Comparison of ENCODE assay signal across 30 mouse cellular contexts in genomic region chr6:88254082-88254481, GRCm38 (mm10). TPM values are rescaled to one million over a fixed set of nuclear protein-coding genes. Genes with fewer than 3 reads are reported as not detected.
DNase-seq lines count a peak whose midpoint lies in the region; ATAC-seq and TF ChIP-seq lines count a peak whose summit lies in the region.
"Had no signal": no experiment of that assay in that cellular context is flagged by ENCODE, and none has a peak within 500 bp of the region (broad histone marks: within the 10 kb centered on the region; RNA-seq: fewer than 3 reads in every experiment).

No protein-coding gene starts in this region.

- no peak overlapping the region for H3K4me2 ChIP-seq in liver, embryonic 15.5 days
- H3K4me2 ChIP-seq: hindbrain, embryonic 15.5 days; limb, embryonic 13.5 days; midbrain, embryonic 12.5 days; neural tube, embryonic 12.5 days had no signal

- H3K4me1 ChIP-seq in MEL (ENCODE audit: control insufficient read depth in 1 of 2, insufficient read depth in 2 of 2, low read length in 2 of 2): peaks cover 36 to 71% of the 10 kb centered on the region in 2 experiments
- peaks cover 75% of the 10 kb centered on the region for H3K4me1 ChIP-seq in liver, embryonic 15.5 days (replicated peaks)
- H3K4me1 ChIP-seq in thymus, adult 2 months (replicated peaks; ENCODE audit: control insufficient read depth, insufficient read depth, low read length): no peaks in the 10 kb centered on the region
- H3K4me1 ChIP-seq: hindbrain, embryonic 15.5 days; limb, embryonic 13.5 days; midbrain, embryonic 12.5 days; neural tube, embryonic 12.5 days had no signal

- ATAC-seq in liver, embryonic 15.5 days (ENCODE audit: insufficient read depth): peak; percentile 37
- ATAC-seq in megakaryocyte-erythroid progenitor cell, adult 5-6 weeks (replicated peaks; ENCODE audit: low FRiP score, low TSS enrichment, poor library complexity, severe bottlenecking): peak; percentile 8; the same call in 1 of the 2 replicates
- ATAC-seq: intestine, embryonic 16.5 days had no signal

- H3K4me3 ChIP-seq in MEL (ENCODE audit: control insufficient read depth in 1 of 2, insufficient read depth in 1 of 2, low read depth in 2 of 2, low read length in 2 of 2): no peak overlapping the region
- H3K4me3 ChIP-seq in liver, embryonic 15.5 days (replicated peaks): no peak overlapping the region
- no peak overlapping the region for H3K4me3 ChIP-seq in thymus, adult 2 months (ENCODE audit: control insufficient read depth, insufficient read depth, low read length)
- H3K4me3 ChIP-seq: hindbrain, embryonic 15.5 days; limb, embryonic 13.5 days; midbrain, embryonic 12.5 days; neural tube, embryonic 12.5 days had no signal

- no peaks in the 10 kb centered on the region for H3K27me3 ChIP-seq in MEL (ENCODE audit: control insufficient read depth in 1 of 2, insufficient read depth in 2 of 2, low read length in 2 of 2)
- H3K27me3 ChIP-seq in liver, embryonic 15.5 days: no peaks in the 10 kb centered on the region
- no peaks in the 10 kb centered on the region for H3K27me3 ChIP-seq in thymus, adult 2 months (ENCODE audit: control insufficient read depth, insufficient read depth, low read length)
- H3K27me3 ChIP-seq: hindbrain, embryonic 15.5 days; limb, embryonic 13.5 days; midbrain, embryonic 12.5 days; neural tube, embryonic 12.5 days had no signal

- TF ChIP-seq EP300 in MEL (IDR thresholded peaks at IDR 0.05; ENCODE audit: low read depth in 1 of 2, low read length in 2 of 2): peak; percentile 77 to 85

- WGBS in liver, embryonic 15.5 days (ENCODE audit: insufficient replicate concordance): 6% methylated on average over 6 of the region's 6 CpGs
- 83% methylated on average over 6 of the region's 6 CpGs for WGBS in thymus, adult 2 months

- DNase-seq in MEL (ENCODE audit: low read depth, low spot score) (peak; percentile 48), liver (peak; percentile 63)
- DNase-seq in urinary bladder, postnatal 4 days (ENCODE audit: low spot score in 2 of 2): no peak
- no peak for DNase-seq in cerebellum, postnatal 10 days
- DNase-seq in thymus, adult 2 months: no peak
- DNase-seq: adrenal gland, postnatal 14 days; cerebellum, adult 8-10 months; heart, postnatal 4 days; kidney, postnatal 36 days; layer of hippocampus, postnatal 36 days; lung, postnatal 4 days; retina, postnatal 1 day; right cerebral cortex, postnatal 25 days; spleen, adult 18-20 months had no signal

- no peaks in the 10 kb centered on the region for H3K9me3 ChIP-seq in MEL (replicated peaks; ENCODE audit: insufficient read depth, low read length)
- no peaks in the 10 kb centered on the region for H3K9me3 ChIP-seq in liver, embryonic 15.5 days (replicated peaks)
- H3K9me3 ChIP-seq: hindbrain, embryonic 15.5 days; limb, embryonic 13.5 days; midbrain, embryonic 12.5 days; neural tube, embryonic 12.5 days had no signal

- TF ChIP-seq POLR2A in MEL (IDR thresholded peaks at IDR 0.05; ENCODE audit: control insufficient read depth in 1 of 2, insufficient read depth in 1 of 2, low read depth in 1 of 2, low read length in 2 of 2, poor library complexity in 1 of 2): no peak
- TF ChIP-seq POLR2A in thymus, adult 2 months (IDR thresholded peaks at IDR 0.05; ENCODE audit: control insufficient read depth, extremely low read depth, insufficient read depth, low read length, poor library complexity): no peak

- TF ChIP-seq RAD21 in MEL (IDR thresholded peaks at IDR 0.05; ENCODE audit: low read depth, low read length): no peak

- H3K9ac ChIP-seq in MEL (ENCODE audit: control insufficient read depth, low read depth, low read length, poor library complexity, severe bottlenecking): no peak overlapping the region; the same call in 1 of the 2 replicates
- H3K9ac ChIP-seq in liver, embryonic 15.5 days: no peak overlapping the region
- H3K9ac ChIP-seq: hindbrain, embryonic 15.5 days; limb, embryonic 13.5 days; midbrain, embryonic 12.5 days; neural tube, embryonic 12.5 days had no signal

- peak overlapping the region; percentile 78 for H3K27ac ChIP-seq in MEL (ENCODE audit: control insufficient read depth, low read depth, low read length)
- 0 out of 2 replicates have a peak overlapping the region, but pooled peaks have one; percentile 49 for H3K27ac ChIP-seq in liver, embryonic 15.5 days (replicated peaks)
- H3K27ac ChIP-seq in thymus, adult 2 months (ENCODE audit: control insufficient read depth, insufficient read depth, low read length): no peak overlapping the region
- H3K27ac ChIP-seq: hindbrain, embryonic 15.5 days; limb, embryonic 13.5 days; midbrain, embryonic 12.5 days; neural tube, embryonic 12.5 days had no signal

- H3K36me3 ChIP-seq in MEL (ENCODE audit: control insufficient read depth in 1 of 2, insufficient read depth in 2 of 2, low read length in 2 of 2): peaks cover 0 to 47% of the 10 kb centered on the region in 2 experiments; a peak in 2 of 4 replicates
- peaks cover 9% of the 10 kb centered on the region; the same call in 1 of the 2 replicates for H3K36me3 ChIP-seq in liver, embryonic 15.5 days (replicated peaks)
- peaks cover 7% of the 10 kb centered on the region; the same call in 1 of the 2 replicates for H3K36me3 ChIP-seq in thymus, adult 2 months (ENCODE audit: control insufficient read depth, insufficient read depth, low read length)
- H3K36me3 ChIP-seq: hindbrain, embryonic 15.5 days had no signal

- H3K79me2 ChIP-seq in MEL (ENCODE audit: control insufficient read depth, insufficient read depth, low read length, poor library complexity): no peaks in the 10 kb centered on the region

- TF ChIP-seq CTCF in MEL (IDR thresholded peaks at IDR 0.05 in 2 of 3, conservative IDR thresholded peaks at IDR 0.05 in 1 of 3; ENCODE audit: control insufficient read depth in 1 of 3, insufficient read depth in 1 of 3, low read depth in 2 of 3, low read length in 3 of 3, poor library complexity in 1 of 3, severe bottlenecking in 1 of 3): no peak
- no peak for TF ChIP-seq CTCF in thymus, adult 2 months (IDR thresholded peaks at IDR 0.05; ENCODE audit: borderline replicate concordance, control insufficient read depth, extremely low read depth, insufficient read depth, low read length, poor library complexity)

TF ChIP-seq in MEL, 35 proteins besides CTCF, POLR2A, EP300 and RAD21 (continues in another document):
- TF ChIP-seq TBP (IDR thresholded peaks at IDR 0.05; ENCODE audit: low read depth, low read length): no peak
- no peak for TF ChIP-seq SMC3 (IDR thresholded peaks at IDR 0.05; ENCODE audit: low read depth, low read length)
- TF ChIP-seq ZKSCAN1 (IDR thresholded peaks at IDR 0.05; ENCODE audit: low read depth, low read length): no peak
- TF ChIP-seq NELFE (IDR thresholded peaks at IDR 0.05; ENCODE audit: low read depth, low read length): no peak
- TF ChIP-seq GABPA (IDR thresholded peaks at IDR 0.05; ENCODE audit: low read depth, low read length): no peak
- TF ChIP-seq TCF12 (IDR thresholded peaks at IDR 0.05; ENCODE audit: low read depth, low read length): peak; percentile 84
- TF ChIP-seq KAT2A (conservative IDR thresholded peaks at IDR 0.05; ENCODE audit: low read depth, low read length): no peak
- TF ChIP-seq MAX (IDR thresholded peaks at IDR 0.05; ENCODE audit: low read length): no peak
- TF ChIP-seq CHD1 (IDR thresholded peaks at IDR 0.05; ENCODE audit: low read depth, low read length): no peak
- TF ChIP-seq HCFC1 (IDR thresholded peaks at IDR 0.05; ENCODE audit: low read depth, low read length): no peak
- TF ChIP-seq MAZ (IDR thresholded peaks at IDR 0.05; ENCODE audit: low read depth, low read length): 0 out of 2 replicates have a peak, but pooled peaks have one; percentile 14
- TF ChIP-seq ZC3H11A (IDR thresholded peaks at IDR 0.05; ENCODE audit: low read depth, low read length): no peak
- TF ChIP-seq MYC (IDR thresholded peaks at IDR 0.05; ENCODE audit: low read depth, low read length): no peak
- no peak for TF ChIP-seq ELF1 (IDR thresholded peaks at IDR 0.05; ENCODE audit: low read depth, low read length)
- peak; percentile 61 for TF ChIP-seq GATA1 (IDR thresholded peaks at IDR 0.05; ENCODE audit: low read depth, low read length)
- TF ChIP-seq BHLHE40 (IDR thresholded peaks at IDR 0.05; ENCODE audit: borderline replicate concordance, low read depth, low read length): 0 out of 2 replicates have a peak, but pooled peaks have one; percentile 11
- TF ChIP-seq MYB (IDR thresholded peaks at IDR 0.05; ENCODE audit: low read depth, low read length): no peak
- no peak for TF ChIP-seq ZNF384 (IDR thresholded peaks at IDR 0.05; ENCODE audit: low read depth, low read length)
- no peak for TF ChIP-seq JUND (IDR thresholded peaks at IDR 0.05; ENCODE audit: low read depth, low read length)
- TF ChIP-seq SIN3A (IDR thresholded peaks at IDR 0.05; ENCODE audit: low read length): peak; percentile 57
- no peak for TF ChIP-seq POLR2AphosphoS2 (IDR thresholded peaks at IDR 0.05; ENCODE audit: low read length)
- no peak for TF ChIP-seq MXI1 (IDR thresholded peaks at IDR 0.05; ENCODE audit: low read depth, low read length)
- no peak for TF ChIP-seq USF1 (IDR thresholded peaks at IDR 0.05; ENCODE audit: low read depth, low read length)
- no peak for TF ChIP-seq MEF2A (IDR thresholded peaks at IDR 0.05; ENCODE audit: extremely low read depth, insufficient replicate concordance, low read depth, low read length, poor library complexity, severe bottlenecking)
- TF ChIP-seq MAFK (IDR thresholded peaks at IDR 0.05; ENCODE audit: borderline replicate concordance, low read depth, low read length): no peak
- TF ChIP-seq USF2 (IDR thresholded peaks at IDR 0.05; ENCODE audit: borderline replicate concordance in 1 of 2, insufficient read depth in 1 of 2, low read depth in 1 of 2, low read length in 2 of 2): no peak
- peak; percentile 62 for TF ChIP-seq ETS1 (IDR thresholded peaks at IDR 0.05; ENCODE audit: low read depth, low read length)
- no peak for TF ChIP-seq UBTF (IDR thresholded peaks at IDR 0.05; ENCODE audit: borderline replicate concordance, insufficient read depth, low read depth, low read length)
- TF ChIP-seq CHD2 (IDR thresholded peaks at IDR 0.05; ENCODE audit: low read length): no peak
- TF ChIP-seq E2F4 (IDR thresholded peaks at IDR 0.05; ENCODE audit: borderline replicate concordance, low read depth, low read length): no peak
- TF ChIP-seq POLR2AphosphoS5 (IDR thresholded peaks at IDR 0.05; ENCODE audit: borderline replicate concordance, low read depth, low read length): no peak

RNA-seq across cellular contexts. Expression of gene Dnajb8, which starts 32.0 kb away (rescaled TPM):
- total RNA-seq in MEL (2012; rRNA removed): not detected in 2 replicates
- not detected for polyA plus RNA-seq in MEL (2012; ENCODE audit: insufficient read depth in 1 of 2, insufficient read length in 2 of 2, low read depth in 1 of 2, low replicate concordance in 2 of 2, missing spikeins in 1 of 2)
- not detected in 2 replicates for polyA plus RNA-seq in liver, embryonic 15.5 days (2015; fragmentation: Nextera tagmentation; extraction: Ambion mirVana)
- not detected in 2 replicates for total RNA-seq in megakaryocyte-erythroid progenitor cell, adult 5-6 weeks (2014; fragmentation: Nextera tagmentation)
- not detected in 2 replicates for total RNA-seq in megakaryocyte-erythroid progenitor cell, adult 5-6 weeks (2017)
- not detected in 2 replicates for polyA plus RNA-seq in thymus, adult 2 months (2012; rRNA removed)
- total RNA-seq: adrenal gland, postnatal 14 days; gastrocnemius, adult 18-20 months; gastrocnemius, postnatal 4 days; heart, postnatal 4 days; layer of hippocampus, adult 8-10 months; layer of hippocampus, postnatal 36 days; left cerebral cortex, postnatal 14 days had no signal
- polyA plus RNA-seq: C2C12; forebrain, embryonic 11.5 days; heart, embryonic 16.5 days; hindbrain, embryonic 15.5 days; intestine, embryonic 16.5 days; kidney, embryonic 14.5 days; limb, embryonic 13.5 days; lung, embryonic 16.5 days; midbrain, embryonic 12.5 days; neural tube, embryonic 12.5 days had no signal

Comparison
In these comparisons a context has a peak if more than half of its experiments do, and no peak if none do; other contexts are left out.
1. DNase-seq: peak in MEL (single experiment) and liver (single experiment); none in urinary bladder, postnatal 4 days (0 of 2), cerebellum, postnatal 10 days (0 of 2) and thymus, adult 2 months (single experiment).